Mouse (Mus musculus): ENCODE data around the gene Smyd5. TPM values are rescaled to one million over a fixed set of nuclear protein-coding genes. Genes with fewer than 3 reads are reported as not detected.

Gene Smyd5
- polyA plus RNA-seq, 1 experiment from 2014 or later = 82.8 TPM

DNA sequence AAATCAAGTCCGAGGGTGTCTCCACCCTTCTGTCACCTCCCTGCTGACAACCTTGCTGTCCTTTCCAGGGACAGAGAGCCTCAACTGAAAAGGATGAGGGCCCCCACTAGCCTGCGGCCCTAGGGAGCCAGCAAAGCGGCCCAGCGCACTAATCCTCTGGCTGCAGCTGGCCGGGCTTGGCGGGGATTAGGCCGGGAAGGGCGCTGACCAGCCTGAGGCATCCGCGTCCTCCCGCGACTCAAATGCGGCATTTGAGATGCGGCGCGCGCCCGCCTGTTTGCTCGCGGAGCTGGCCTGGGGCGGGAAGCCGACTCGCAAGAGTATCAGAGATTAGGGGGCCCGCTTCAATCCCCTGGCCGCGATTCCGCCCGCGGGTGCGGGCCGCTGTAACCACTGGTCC is 22.8 kb upstream of the Smyd5 start:
- H3K4me1 ChIP-seq (ENCODE audit: control insufficient read depth, insufficient read depth, low read depth, low read length) = peaks cover 6% of the 10 kb centered on the region
- H3K9ac ChIP-seq (ENCODE audit: low read depth, low read length) = peak overlapping the region; percentile 62
- no peak overlapping the region for H3K27ac ChIP-seq (ENCODE audit: low read depth, low read length)
- peak overlapping the region; percentile 35 for H3K4me3 ChIP-seq (ENCODE audit: low read length)
- H3K27me3 ChIP-seq (replicated peaks; ENCODE audit: control insufficient read depth, insufficient read depth, low read length) = peaks cover 27% of the 10 kb centered on the region
- ATAC-seq = no peak
- no peaks in the 10 kb centered on the region for H3K36me3 ChIP-seq (ENCODE audit: control insufficient read depth, insufficient read depth, low read length)
- no peaks in the 10 kb centered on the region for H3K9me3 ChIP-seq (ENCODE audit: control insufficient read depth, low read length)
- peak overlapping the region; percentile 65 for H3K4me2 ChIP-seq (ENCODE audit: low read length)
- 2% methylated on average over 31 of the region's 31 CpGs for WGBS

DNA sequence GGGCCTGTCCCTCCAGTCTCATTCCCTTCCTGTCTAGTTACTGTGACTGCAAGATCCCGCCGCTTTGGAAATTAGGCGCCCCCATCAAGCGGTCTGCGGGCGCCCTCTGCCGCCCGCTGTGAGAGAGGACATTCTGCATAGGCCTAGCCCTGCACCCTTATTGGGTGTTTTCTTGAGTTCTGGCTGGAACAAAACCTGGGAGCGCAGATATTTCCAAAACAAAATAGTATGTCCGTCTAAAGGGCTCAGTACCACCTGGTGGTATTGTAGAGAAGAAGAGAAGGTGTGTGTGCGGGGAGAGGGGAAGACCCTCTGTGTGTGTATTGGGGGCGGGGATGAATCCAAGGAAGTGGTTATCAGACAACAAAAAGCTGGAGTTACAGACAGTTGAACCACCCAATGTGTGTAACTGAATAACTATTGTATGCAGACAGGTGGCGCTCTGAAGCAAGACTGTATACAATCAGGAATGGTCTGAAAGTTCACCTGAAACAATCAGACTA is 21.0 kb upstream of the Smyd5 start:
- WGBS = 9% methylated on average over 13 of the region's 13 CpGs
- peak; percentile 92 for ATAC-seq

DNA sequence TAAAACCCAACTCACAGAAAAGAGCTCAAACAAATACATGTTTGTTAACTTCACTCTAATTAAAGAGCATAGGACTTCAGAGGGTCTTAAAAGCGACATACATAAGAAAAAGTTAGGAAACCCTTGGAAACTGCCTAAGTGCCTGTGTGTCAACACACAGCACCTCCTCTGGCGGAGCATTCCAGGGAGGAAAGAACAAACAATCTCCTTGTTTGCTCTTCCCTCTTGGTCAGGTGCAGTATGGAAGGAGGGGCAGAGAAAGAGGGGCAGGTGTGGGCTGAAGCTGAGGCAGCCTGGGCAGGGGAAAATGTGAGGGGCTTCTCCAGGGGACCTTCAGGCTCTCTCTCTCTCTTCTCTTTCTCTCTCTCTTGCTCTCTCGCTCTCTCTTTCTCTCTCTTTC is 16.0 kb upstream of the Smyd5 start:
- no peak overlapping the region for H3K4me3 ChIP-seq (ENCODE audit: low read length)
- H3K4me1 ChIP-seq (ENCODE audit: control insufficient read depth, insufficient read depth, low read depth, low read length) = no peaks in the 10 kb centered on the region
- no peaks in the 10 kb centered on the region for H3K36me3 ChIP-seq (ENCODE audit: control insufficient read depth, insufficient read depth, low read length)
- no peak overlapping the region for H3K4me2 ChIP-seq (ENCODE audit: low read length)
- no peak overlapping the region for H3K27ac ChIP-seq (ENCODE audit: low read depth, low read length)
- no peak for ATAC-seq
- no peak overlapping the region for H3K9ac ChIP-seq (ENCODE audit: low read depth, low read length)
- H3K9me3 ChIP-seq (ENCODE audit: control insufficient read depth, low read length) = no peaks in the 10 kb centered on the region
- H3K27me3 ChIP-seq (replicated peaks; ENCODE audit: control insufficient read depth, insufficient read depth, low read length) = no peaks in the 10 kb centered on the region
- 65% methylated on average over 3 of the region's 3 CpGs for WGBS

More for the DNA sequence above, 21.0 kb upstream of the Smyd5 start:
- peaks cover 6% of the 10 kb centered on the region for H3K4me1 ChIP-seq (ENCODE audit: control insufficient read depth, insufficient read depth, low read depth, low read length)
- H3K27ac ChIP-seq (ENCODE audit: low read depth, low read length) = no peak overlapping the region
- H3K9ac ChIP-seq (ENCODE audit: low read depth, low read length) = no peak overlapping the region
- H3K27me3 ChIP-seq (replicated peaks; ENCODE audit: control insufficient read depth, insufficient read depth, low read length) = peaks cover 27% of the 10 kb centered on the region
- no peaks in the 10 kb centered on the region for H3K9me3 ChIP-seq (ENCODE audit: control insufficient read depth, low read length)
- no peaks in the 10 kb centered on the region for H3K36me3 ChIP-seq (ENCODE audit: control insufficient read depth, insufficient read depth, low read length)
- H3K4me3 ChIP-seq (ENCODE audit: low read length) = no peak overlapping the region
- peak overlapping the region; percentile 25; the same call in 1 of the 2 replicates for H3K4me2 ChIP-seq (ENCODE audit: low read length)

GRCm38 (mm10) chr6:85419150-85419549 is 12.6 kb upstream of the Smyd5 start:
- ATAC-seq = no peak
- 91% methylated on average over 2 of the region's 2 CpGs for WGBS
- no peak overlapping the region for H3K9ac ChIP-seq (ENCODE audit: low read depth, low read length)
- H3K4me3 ChIP-seq (ENCODE audit: low read length) = no peak overlapping the region
- no peak overlapping the region for H3K4me2 ChIP-seq (ENCODE audit: low read length)
- H3K27me3 ChIP-seq (replicated peaks; ENCODE audit: control insufficient read depth, insufficient read depth, low read length) = 0 out of 2 replicates have a peak, but pooled peaks cover 3% of the 10 kb centered on the region
- no peaks in the 10 kb centered on the region for H3K36me3 ChIP-seq (ENCODE audit: control insufficient read depth, insufficient read depth, low read length)
- H3K9me3 ChIP-seq (ENCODE audit: control insufficient read depth, low read length) = no peaks in the 10 kb centered on the region
- H3K4me1 ChIP-seq (ENCODE audit: control insufficient read depth, insufficient read depth, low read depth, low read length) = no peaks in the 10 kb centered on the region
- no peak overlapping the region for H3K27ac ChIP-seq (ENCODE audit: low read depth, low read length)

DNA sequence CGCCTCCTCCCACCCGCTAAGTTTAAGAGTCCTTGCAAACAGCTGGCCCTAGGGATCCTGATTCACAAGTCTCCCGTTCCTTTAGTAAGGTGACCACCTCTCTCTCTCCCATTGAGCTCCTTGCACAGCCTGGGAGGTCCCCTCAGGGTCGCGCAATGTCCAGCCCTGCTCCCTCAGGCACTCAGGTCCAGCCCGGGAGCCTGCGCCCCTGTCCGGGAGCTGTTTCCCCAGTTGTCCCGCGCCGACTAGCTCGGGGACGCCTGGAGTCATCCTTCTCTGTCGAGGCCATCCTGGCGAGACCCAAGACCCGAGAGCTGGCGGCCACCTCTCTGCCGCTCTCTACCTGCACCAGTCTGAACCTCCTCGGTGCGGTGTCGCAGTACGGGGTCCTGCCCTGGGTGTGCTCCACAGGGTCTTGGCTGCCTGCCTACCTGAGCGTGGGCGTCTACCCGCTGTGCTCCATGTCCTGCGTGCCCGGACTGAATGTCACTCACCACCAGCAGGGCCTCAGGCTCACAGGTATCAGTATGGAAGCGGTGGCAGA is 7.9 kb upstream of the Smyd5 start, which contains the start of gene Noto:
TSS of gene Noto (plus strand) at position 51 of the 544 bp plus-strand sequence.
- no peak within 1 kb of the TSS for H3K27ac ChIP-seq (ENCODE audit: low read depth, low read length)
- 16% methylated on average over 28 of the region's 28 CpGs for WGBS
- peaks cover 6% of the 10 kb centered on the region; the same call in 1 of the 2 replicates for H3K27me3 ChIP-seq (replicated peaks; ENCODE audit: control insufficient read depth, insufficient read depth, low read length)
- no peak within 1 kb of the TSS for H3K9ac ChIP-seq (ENCODE audit: low read depth, low read length)
- no peak within 1 kb of the TSS for H3K4me3 ChIP-seq (ENCODE audit: low read length)
- no peak within 1 kb of the TSS for H3K4me2 ChIP-seq (ENCODE audit: low read length)
- no peak for ATAC-seq
- H3K4me1 ChIP-seq (ENCODE audit: control insufficient read depth, insufficient read depth, low read depth, low read length) = no peaks in the 10 kb centered on the region
- H3K9me3 ChIP-seq (ENCODE audit: control insufficient read depth, low read length) = no peaks in the 10 kb centered on the region
- no peaks in the 10 kb centered on the region for H3K36me3 ChIP-seq (ENCODE audit: control insufficient read depth, insufficient read depth, low read length)

GRCm38 (mm10) chr6:85431274-85431841 is 431 bp upstream of the Smyd5 start:
- Histone ChIP-seq H3K36me3 (ENCODE audit: control insufficient read depth, insufficient read depth, low read length) (no peaks in the 10 kb centered on the region), H3K4me1 (ENCODE audit: control insufficient read depth, insufficient read depth, low read depth, low read length) (peaks cover 5% of the 10 kb centered on the region), H3K27me3 (replicated peaks; ENCODE audit: control insufficient read depth, insufficient read depth, low read length) (no peaks in the 10 kb centered on the region; the same call in 1 of the 2 replicates), H3K4me3 (ENCODE audit: low read length) (peak overlapping the region; percentile 97), H3K4me2 (ENCODE audit: low read length) (peak overlapping the region; percentile 88), H3K27ac (ENCODE audit: low read depth, low read length) (0 out of 2 replicates have a peak overlapping the region, but pooled peaks have one; percentile 35), H3K9me3 (ENCODE audit: control insufficient read depth, low read length) (no peaks in the 10 kb centered on the region), H3K9ac (ENCODE audit: low read depth, low read length) (peak overlapping the region; percentile 80)
- ATAC-seq = peak; percentile 72
- WGBS = 44% methylated on average over 8 of the region's 8 CpGs

GRCm38 (mm10) chr6:85433865-85434264 is 2.1 kb downstream of the Smyd5 start:
- Histone ChIP-seq H3K9me3 (ENCODE audit: control insufficient read depth, low read length) (no peaks in the 10 kb centered on the region), H3K27ac (ENCODE audit: low read depth, low read length) (no peak overlapping the region), H3K4me3 (ENCODE audit: low read length) (no peak overlapping the region), H3K36me3 (ENCODE audit: control insufficient read depth, insufficient read depth, low read length) (peaks cover 4% of the 10 kb centered on the region; the same call in 1 of the 2 replicates), H3K4me1 (ENCODE audit: control insufficient read depth, insufficient read depth, low read depth, low read length) (peaks cover 5% of the 10 kb centered on the region), H3K4me2 (ENCODE audit: low read length) (no peak overlapping the region), H3K27me3 (replicated peaks; ENCODE audit: control insufficient read depth, insufficient read depth, low read length) (no peaks in the 10 kb centered on the region), H3K9ac (ENCODE audit: low read depth, low read length) (no peak overlapping the region)
- 89% methylated on average over 5 of the region's 5 CpGs for WGBS
- ATAC-seq = no peak

DNA sequence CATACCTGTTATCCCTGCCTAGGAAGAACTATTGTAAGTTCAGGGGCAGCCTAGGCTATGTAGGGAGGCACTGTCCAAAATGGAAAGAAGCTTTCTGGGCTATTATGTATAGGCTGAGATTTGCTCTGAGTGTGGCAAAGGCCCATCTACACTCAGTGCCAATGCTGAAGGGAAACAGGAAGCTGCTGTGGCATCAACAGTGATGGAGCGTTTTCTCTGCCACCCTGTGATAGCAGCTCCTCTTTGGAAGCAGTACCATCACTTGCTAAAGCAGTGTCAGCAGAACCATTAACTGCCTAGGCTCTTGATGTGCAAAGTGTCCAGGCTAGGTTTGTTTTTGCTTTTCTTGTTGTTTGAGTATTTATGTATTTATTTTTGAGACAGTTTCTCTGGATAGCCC is 4.4 kb downstream of the Smyd5 start:
- no peak overlapping the region for H3K4me3 ChIP-seq (ENCODE audit: low read length)
- no peak for ATAC-seq
- WGBS = 88% methylated on average over 1 of the region's 1 CpGs

GRCm38 (mm10) chr6:85436631-85437030 is 4.8 kb downstream of the Smyd5 start:
- Histone ChIP-seq H3K9me3 (ENCODE audit: control insufficient read depth, low read length) (no peaks in the 10 kb centered on the region), H3K4me3 (ENCODE audit: low read length) (no peak overlapping the region), H3K4me1 (ENCODE audit: control insufficient read depth, insufficient read depth, low read depth, low read length) (peaks cover 5% of the 10 kb centered on the region), H3K27ac (ENCODE audit: low read depth, low read length) (no peak overlapping the region), H3K27me3 (replicated peaks; ENCODE audit: control insufficient read depth, insufficient read depth, low read length) (no peaks in the 10 kb centered on the region), H3K4me2 (ENCODE audit: low read length) (no peak overlapping the region), H3K36me3 (ENCODE audit: control insufficient read depth, insufficient read depth, low read length) (peaks cover 13% of the 10 kb centered on the region; the same call in 1 of the 2 replicates), H3K9ac (ENCODE audit: low read depth, low read length) (no peak overlapping the region)
- WGBS = 86% methylated on average over 5 of the region's 6 CpGs
- ATAC-seq = no peak

More for the DNA sequence above, 4.4 kb downstream of the Smyd5 start:
- peaks cover 5% of the 10 kb centered on the region for H3K4me1 ChIP-seq (ENCODE audit: control insufficient read depth, insufficient read depth, low read depth, low read length)
- no peak overlapping the region for H3K9ac ChIP-seq (ENCODE audit: low read depth, low read length)
- no peak overlapping the region for H3K4me2 ChIP-seq (ENCODE audit: low read length)
- H3K27ac ChIP-seq (ENCODE audit: low read depth, low read length) = no peak overlapping the region
- H3K36me3 ChIP-seq (ENCODE audit: control insufficient read depth, insufficient read depth, low read length) = peaks cover 10% of the 10 kb centered on the region; the same call in 1 of the 2 replicates
- no peaks in the 10 kb centered on the region for H3K27me3 ChIP-seq (replicated peaks; ENCODE audit: control insufficient read depth, insufficient read depth, low read length)
- H3K9me3 ChIP-seq (ENCODE audit: control insufficient read depth, low read length) = no peaks in the 10 kb centered on the region
